In the genomic region with DNA sequence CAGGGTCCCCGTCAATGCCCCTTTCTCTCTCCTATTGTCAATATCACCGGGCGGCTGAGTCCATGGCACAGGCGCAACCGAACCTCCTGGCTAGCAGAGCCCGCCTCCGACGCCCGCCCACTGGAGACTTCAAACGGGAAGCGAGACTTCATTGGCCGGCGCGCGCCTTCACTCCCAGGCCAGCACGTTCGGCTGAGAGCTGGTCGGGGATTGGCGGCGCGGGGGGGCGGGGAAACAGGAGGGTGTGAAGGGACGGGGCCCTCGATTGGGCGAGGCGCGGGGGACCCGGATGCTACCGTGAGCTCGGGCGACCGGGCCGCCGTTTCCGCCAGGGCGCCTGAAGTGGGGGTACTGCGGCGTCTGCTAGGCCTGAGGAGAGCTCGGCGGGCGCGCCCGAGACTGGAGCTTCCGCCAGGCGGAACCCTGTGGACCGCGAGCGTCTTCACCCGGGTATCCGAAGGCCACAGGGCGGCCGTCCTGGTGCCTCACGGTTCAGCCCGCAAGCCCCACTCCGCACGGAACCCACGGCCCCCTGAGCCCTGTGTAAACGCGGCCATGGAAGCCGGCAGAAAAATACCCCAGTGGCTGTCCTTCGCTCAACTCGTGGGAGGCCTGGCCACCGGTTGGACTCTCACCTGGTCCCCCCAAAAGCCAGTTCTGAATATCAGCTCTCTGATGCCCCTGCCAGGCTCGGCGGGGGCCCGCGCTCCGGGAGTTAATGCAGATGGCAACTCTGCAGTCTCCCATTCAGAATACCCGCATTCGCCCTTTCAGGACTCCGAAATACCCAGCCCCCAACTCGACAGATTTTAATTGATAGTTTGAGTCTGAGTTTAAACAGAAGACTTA, we compare ENCODE assay signal across 8 mouse cellular contexts. TPM values are rescaled to one million over a fixed set of nuclear protein-coding genes. Genes with fewer than 3 reads are reported as not detected.
DNase-seq lines count a peak whose midpoint lies in the region; ATAC-seq and TF ChIP-seq lines count a peak whose summit lies in the region.

A gene (minus strand): TSS at position 92 of the 849 bp plus-strand sequence.

- peak; percentile 97 for DNase-seq in 416B (ENCODE audit: low read depth)
- DNase-seq in heart, adult 8-10 months (ENCODE audit: low spot score): peak; percentile 98
- DNase-seq in kidney, adult 9 months: peak; percentile 99
- DNase-seq in limb, embryonic 14.5 days (ENCODE audit: low spot score): peak; percentile 96
- peak; percentile 98 for DNase-seq in midbrain, postnatal 0 days (ENCODE audit: low spot score)
- DNase-seq in spleen, postnatal 14 days (ENCODE audit: low spot score in 2 of 2): peak; percentile 97 to 98

- H3K4me2 ChIP-seq in embryonic facial prominence, embryonic 15.5 days (replicated peaks): peak within 1 kb of the TSS; percentile 69
- H3K4me2 ChIP-seq in limb, embryonic 14.5 days (replicated peaks; ENCODE audit: low read depth, low read length, severe bottlenecking): peak within 1 kb of the TSS; percentile 68
- H3K4me2 ChIP-seq in midbrain, postnatal 0 days (ENCODE audit: low read depth, low read length, poor library complexity, severe bottlenecking): peak within 1 kb of the TSS; percentile 80

- H3K4me1 ChIP-seq in bone marrow, adult 2 months (ENCODE audit: control insufficient read depth, insufficient read depth, low read length): no peaks in the 10 kb centered on the region; the same call in 1 of the 2 replicates
- peaks cover 8% of the 10 kb centered on the region; the same call in 1 of the 2 replicates for H3K4me1 ChIP-seq in embryonic facial prominence, embryonic 15.5 days
- peaks cover 9% of the 10 kb centered on the region; the same call in 1 of the 2 replicates for H3K4me1 ChIP-seq in limb, embryonic 14.5 days (ENCODE audit: control insufficient read depth, insufficient read depth, low read length)
- peaks cover 5% of the 10 kb centered on the region; the same call in 1 of the 2 replicates for H3K4me1 ChIP-seq in midbrain, postnatal 0 days (ENCODE audit: insufficient read depth, low read length)

- under 1% methylated on average over 72 of the region's 72 CpGs for WGBS in bone marrow, adult 2 months
- under 1% methylated on average over 68 of the region's 72 CpGs for WGBS in embryonic facial prominence, embryonic 15.5 days
- under 1% methylated on average over 51 of the region's 72 CpGs for WGBS in limb, embryonic 14.5 days
- under 1% methylated on average over 54 of the region's 72 CpGs for WGBS in midbrain, postnatal 0 days

- peak within 1 kb of the TSS; percentile 99 for H3K27ac ChIP-seq in bone marrow, adult 2 months (ENCODE audit: control insufficient read depth, insufficient read depth, low read depth, low read length, poor library complexity)
- peak within 1 kb of the TSS; percentile 97 for H3K27ac ChIP-seq in embryonic facial prominence, embryonic 15.5 days (replicated peaks)
- H3K27ac ChIP-seq in limb, embryonic 14.5 days (replicated peaks; ENCODE audit: low read depth, low read length): peak within 1 kb of the TSS; percentile 96
- peak within 1 kb of the TSS; percentile 98 for H3K27ac ChIP-seq in midbrain, postnatal 0 days (ENCODE audit: low read depth, low read length)

- TF ChIP-seq CTCF in bone marrow, adult 2 months (IDR thresholded peaks at IDR 0.05; ENCODE audit: control insufficient read depth, insufficient read depth, low read length): no peak
- peak; percentile 7; the same call in 1 of the 2 replicates for TF ChIP-seq CTCF in midbrain, postnatal 0 days (IDR thresholded peaks at IDR 0.05)

- no peaks in the 10 kb centered on the region for H3K9me3 ChIP-seq in embryonic facial prominence, embryonic 15.5 days (replicated peaks)
- H3K9me3 ChIP-seq in limb, embryonic 14.5 days (ENCODE audit: control insufficient read depth, low read length): no peaks in the 10 kb centered on the region
- no peaks in the 10 kb centered on the region for H3K9me3 ChIP-seq in midbrain, postnatal 0 days (ENCODE audit: low read length)

- peak within 1 kb of the TSS; percentile 93 for H3K4me3 ChIP-seq in bone marrow, adult 2 months (replicated peaks; ENCODE audit: control insufficient read depth, low read depth, low read length)
- H3K4me3 ChIP-seq in embryonic facial prominence, embryonic 15.5 days (replicated peaks): peak within 1 kb of the TSS; percentile 75
- H3K4me3 ChIP-seq in limb, embryonic 14.5 days (replicated peaks; ENCODE audit: low read length): peak within 1 kb of the TSS; percentile 99
- peak within 1 kb of the TSS; percentile 100 for H3K4me3 ChIP-seq in midbrain, postnatal 0 days (ENCODE audit: low read depth, low read length)

- no peaks in the 10 kb centered on the region for H3K27me3 ChIP-seq in embryonic facial prominence, embryonic 15.5 days
- no peaks in the 10 kb centered on the region for H3K27me3 ChIP-seq in limb, embryonic 14.5 days (ENCODE audit: control insufficient read depth, insufficient read depth, low read length)
- no peaks in the 10 kb centered on the region for H3K27me3 ChIP-seq in midbrain, postnatal 0 days (ENCODE audit: insufficient read depth, low read length)

- H3K9ac ChIP-seq in embryonic facial prominence, embryonic 15.5 days: peak within 1 kb of the TSS; percentile 91
- H3K9ac ChIP-seq in limb, embryonic 14.5 days (ENCODE audit: low read depth, low read length, severe bottlenecking): peak within 1 kb of the TSS; percentile 97
- H3K9ac ChIP-seq in midbrain, postnatal 0 days (replicated peaks; ENCODE audit: low read length, poor library complexity, severe bottlenecking): peak within 1 kb of the TSS; percentile 98

- peak; percentile 100 for ATAC-seq in embryonic facial prominence, embryonic 15.5 days (ENCODE audit: insufficient number of reproducible peaks, low FRiP score, low TSS enrichment, low read depth)
- peak; percentile 99 for ATAC-seq in limb, embryonic 14.5 days (ENCODE audit: low FRiP score, low read depth)
- peak; percentile 99 for ATAC-seq in midbrain, postnatal 0 days (ENCODE audit: low FRiP score)

- TF ChIP-seq POLR2A in bone marrow, adult 2 months (IDR thresholded peaks at IDR 0.05; ENCODE audit: borderline replicate concordance, control insufficient read depth, low read depth, low read length): peak; percentile 79; the same call in 1 of the 2 replicates
- TF ChIP-seq POLR2A in limb, embryonic 14.5 days (IDR thresholded peaks at IDR 0.05; ENCODE audit: borderline replicate concordance, extremely low read depth, insufficient read depth, insufficient read length): peak; percentile 71; the same call in 1 of the 2 replicates

- peaks cover 11% of the 10 kb centered on the region for H3K36me3 ChIP-seq in embryonic facial prominence, embryonic 15.5 days
- H3K36me3 ChIP-seq in limb, embryonic 14.5 days (ENCODE audit: control insufficient read depth, insufficient read depth, low read length): peaks cover 16% of the 10 kb centered on the region
- H3K36me3 ChIP-seq in midbrain, postnatal 0 days (ENCODE audit: insufficient read depth, low read length): peaks cover 1% of the 10 kb centered on the region; the same call in 1 of the 2 replicates

RNA-seq across cellular contexts. Expression of the gene that starts here (rescaled TPM):
- polyA plus RNA-seq in bone marrow, adult 2 months (2011; ENCODE audit: insufficient read depth, insufficient read length, low replicate concordance, missing spikeins): 16.9 and 17.0 TPM in 2 replicates
- 12.4 and 13.1 TPM in 2 replicates for polyA plus RNA-seq in embryonic facial prominence, embryonic 15.5 days (2015; fragmentation: Nextera tagmentation; extraction: Ambion mirVana)
- total RNA-seq in heart, adult 8-10 months (2022): 10 to 100 TPM; 28.5 to 32.0 (median 31.3) TPM
- polyA plus RNA-seq in limb, embryonic 14.5 days (2012; rRNA removed): 25.1 and 27.3 TPM in 2 replicates
- polyA plus RNA-seq in limb, embryonic 14.5 days (2014; fragmentation: Nextera tagmentation; extraction: Ambion mirVana): 17.2 and 17.6 TPM in 2 replicates
- total RNA-seq in midbrain, postnatal 0 days (2014; rRNA removed): 32.9 and 45.7 TPM in 2 replicates
- polyA plus RNA-seq in midbrain, postnatal 0 days (2015; fragmentation: Nextera tagmentation; extraction: Ambion mirVana): 20.5 and 22.8 TPM in 2 replicates

Comparison
In these comparisons a context has a peak if more than half of its experiments do, and no peak if none do; other contexts are left out.
1. Peak in every context shown above with its lines: DNase-seq, ATAC-seq, H3K4me3 ChIP-seq and H3K27ac ChIP-seq.